Mouse (Mus musculus) small intestine, adult 2 months (tissue): ENCODE measurements around the gene Prss30.

ENCODE experiments used
- CTCF ChIP-seq: fragments of 200-500 bp; IDR thresholded peaks from 2 replicates; pipeline ENCODE4 v1.5.1; 2012; ENCODE audit warnings: low read depth, mild to moderate bottlenecking, control low read depth, inconsistent platforms, low read length, moderate library complexity, mixed read lengths; ENCODE audit not compliant: insufficient replicate concordance, insufficient read length; ENCODE audit errors: extremely low read depth
- POLR2A ChIP-seq: fragments of 200-500 bp; IDR thresholded peaks from 2 replicates; pipeline ENCODE4 v1.6.1; 2012; ENCODE audit warnings: low read depth, mild to moderate bottlenecking, control low read depth, inconsistent platforms, low read length, moderate library complexity

DNA sequence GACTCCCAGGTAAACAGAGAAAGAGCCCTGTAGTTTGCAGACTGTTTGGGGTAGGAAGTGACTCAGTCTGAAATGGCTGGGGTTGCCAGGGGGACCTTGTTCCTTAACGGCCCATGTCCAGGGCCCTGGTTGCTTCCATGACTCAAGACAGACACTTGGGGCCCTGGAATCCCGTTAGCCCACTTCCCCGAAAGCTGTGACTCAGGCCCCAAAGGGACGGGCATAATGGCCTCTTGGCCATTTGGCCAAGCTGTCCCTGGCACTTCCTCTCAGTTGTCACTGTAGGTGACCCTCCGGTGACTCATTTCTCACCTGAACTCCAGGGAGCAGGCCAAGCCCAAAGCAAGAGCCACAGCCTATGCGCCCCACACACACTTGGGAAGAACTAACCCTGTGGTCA is 18.0 kb upstream of the Prss30 start:
- TF ChIP-seq CTCF: no peak
- TF ChIP-seq POLR2A: no peak
